Mouse (Mus musculus): ENCODE data around the gene Tnfaip8l3.

The Tnfaip8l3 gene

DNA sequence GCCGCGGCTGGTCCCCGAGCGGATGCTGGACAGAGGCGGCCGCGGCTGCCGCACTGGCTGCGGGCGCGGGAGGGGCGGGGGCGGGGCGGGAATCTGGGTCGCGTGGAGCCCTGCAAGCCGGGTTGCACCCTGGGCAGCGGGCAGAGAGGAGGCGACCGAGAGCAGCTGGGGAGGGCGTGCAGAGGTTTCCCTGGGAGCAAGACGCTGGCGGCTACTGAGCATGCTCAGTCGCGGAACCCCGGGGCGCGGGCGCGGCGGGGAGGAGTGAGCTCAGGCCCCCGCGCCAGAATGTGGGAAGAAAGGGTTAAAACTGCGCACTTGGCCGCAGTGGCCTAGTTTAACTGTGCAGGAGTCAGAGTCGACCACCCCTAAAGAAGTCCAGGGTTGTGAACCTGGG, 93.1 kb downstream of the Tnfaip8l3 start, which contains the start of gene Elmod1:
TSS of gene Elmod1 (minus strand) at position 180 of the 397 bp plus-strand sequence.
- under 1% methylated on average over 36 of the region's 36 CpGs for WGBS

DNA sequence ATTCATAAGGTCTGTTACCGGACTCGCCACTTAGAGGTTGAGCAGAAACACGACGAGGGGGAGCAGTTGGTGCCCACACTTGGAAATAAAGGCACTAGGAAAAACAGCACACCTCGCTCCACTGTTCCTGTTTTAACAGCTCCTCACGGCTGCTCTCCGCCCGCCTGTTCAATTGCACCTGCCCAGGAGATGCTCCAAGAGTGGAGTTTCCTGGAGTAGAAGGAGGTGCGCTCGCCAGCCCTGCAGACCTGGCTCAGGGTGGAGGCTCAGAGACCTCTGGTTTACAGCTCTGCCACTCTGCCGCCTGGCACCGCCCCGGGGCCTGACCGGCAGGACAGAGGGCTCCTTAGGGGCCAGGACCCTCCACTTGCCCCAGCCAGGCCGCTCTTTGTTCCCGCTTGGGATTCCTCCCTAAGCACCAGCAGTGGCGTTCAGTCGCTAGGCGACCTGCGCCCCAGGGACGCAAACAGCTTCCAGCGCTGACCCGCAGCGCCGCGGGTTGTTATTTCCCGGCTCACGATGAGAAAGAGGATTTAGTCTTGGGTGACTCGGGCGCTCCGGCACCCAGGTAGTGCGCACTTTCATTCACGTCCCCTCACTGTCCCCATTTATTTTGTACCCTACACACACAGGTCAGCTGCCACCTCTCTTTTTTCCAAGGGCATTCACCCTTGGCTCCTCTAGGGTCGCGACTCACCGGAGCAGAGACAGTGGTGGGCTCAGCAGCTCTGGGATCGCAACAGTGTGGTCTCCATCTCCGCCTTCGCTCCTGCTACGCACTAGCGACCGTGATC, 93.7 kb downstream of the Tnfaip8l3 start:
- WGBS, result under 1% methylated on average over 42 of the region's 42 CpGs

DNA sequence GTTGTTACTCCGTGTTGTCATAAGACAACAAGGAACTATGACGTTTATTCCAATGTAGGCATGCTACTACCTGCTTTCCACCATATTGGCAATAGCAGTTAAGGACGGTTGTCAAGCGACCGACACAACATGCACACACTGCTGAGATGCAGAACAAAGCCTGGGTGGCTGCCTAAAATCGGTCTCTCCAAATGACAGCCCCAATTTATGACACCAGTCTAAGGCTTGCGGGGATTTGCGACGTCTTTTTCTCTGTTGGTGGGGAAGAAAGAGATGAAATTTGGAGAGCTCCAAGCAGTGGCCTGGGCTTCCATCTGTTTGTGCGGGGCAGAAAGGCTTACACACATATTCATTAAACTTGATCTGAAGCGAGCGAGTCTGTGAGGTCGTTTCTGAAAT, 94.3 kb downstream of the Tnfaip8l3 start:
- WGBS, result 10% methylated on average over 13 of the region's 13 CpGs
